In the genomic region with DNA sequence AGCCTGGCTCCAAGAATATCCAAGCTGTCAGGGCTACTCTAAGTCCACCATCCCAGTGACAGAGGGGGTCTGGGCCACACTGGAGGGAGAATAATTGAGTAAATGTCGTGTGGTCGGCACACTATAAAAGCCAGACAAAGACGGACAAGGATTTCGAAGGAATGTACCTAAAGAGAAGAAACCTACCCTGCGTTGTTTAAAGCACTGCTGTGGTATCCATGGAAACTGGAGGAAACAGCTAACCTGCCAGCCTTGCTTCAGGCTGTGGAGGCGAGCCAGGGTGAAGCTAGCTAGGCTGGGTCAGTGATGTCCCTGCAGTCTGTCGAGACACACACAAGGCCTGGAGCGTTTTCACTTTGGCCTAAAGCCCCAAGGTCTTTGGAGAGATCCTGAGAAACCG, we compare ENCODE assay signal across 8 mouse cellular contexts.
DNase-seq lines count a peak whose midpoint lies in the region; ATAC-seq and TF ChIP-seq lines count a peak whose summit lies in the region.

No protein-coding gene starts in this region.

- H3K4me3 ChIP-seq in hindbrain, embryonic 14.5 days (replicated peaks; ENCODE audit: low read length), result no peak overlapping the region
- no peak overlapping the region for H3K4me3 ChIP-seq in hindbrain, embryonic 12.5 days
- H3K4me3 ChIP-seq in forebrain, postnatal 0 days (ENCODE audit: low read depth, low read length), result no peak overlapping the region

- H3K9me3 ChIP-seq in hindbrain, embryonic 14.5 days (ENCODE audit: control insufficient read depth, low read length), result no peaks in the 10 kb centered on the region
- H3K9me3 ChIP-seq in hindbrain, embryonic 12.5 days (replicated peaks), result no peaks in the 10 kb centered on the region
- no peaks in the 10 kb centered on the region for H3K9me3 ChIP-seq in forebrain, postnatal 0 days (ENCODE audit: low read length)

- H3K4me1 ChIP-seq in hindbrain, embryonic 14.5 days (replicated peaks; ENCODE audit: control insufficient read depth, insufficient read depth, low read length), result no peaks in the 10 kb centered on the region
- H3K4me1 ChIP-seq in hindbrain, embryonic 12.5 days, result 0 out of 2 replicates have a peak, but pooled peaks cover 3% of the 10 kb centered on the region
- H3K4me1 ChIP-seq in forebrain, postnatal 0 days (ENCODE audit: insufficient read depth), result no peaks in the 10 kb centered on the region; the same call in 1 of the 2 replicates

- peak; percentile 51; the same call in 1 of the 2 replicates for ATAC-seq in hindbrain, embryonic 14.5 days (ENCODE audit: low FRiP score)
- ATAC-seq in hindbrain, embryonic 12.5 days (ENCODE audit: low FRiP score), result no peak
- peak; percentile 89 for ATAC-seq in forebrain, postnatal 0 days
- no peak for ATAC-seq in megakaryocyte progenitor cell, adult 5-6 weeks (replicated peaks; ENCODE audit: poor library complexity)

- DNase-seq in hindbrain, embryonic 14.5 days (ENCODE audit: low spot score), result no peak
- peak; percentile 73 for DNase-seq in adrenal gland, postnatal 25 days
- DNase-seq in forebrain, postnatal 0 days, result peak; percentile 56
- DNase-seq in left cerebral cortex, postnatal 25 days (ENCODE audit: low spot score in 2 of 2), result peak; percentile 46 to 72
- DNase-seq in right cerebral cortex, postnatal 4 days, result peak; percentile 45
- no peak for DNase-seq in spleen, postnatal 36 days (ENCODE audit: low spot score in 2 of 2)

- TF ChIP-seq CTCF in forebrain, postnatal 0 days (IDR thresholded peaks at IDR 0.05; ENCODE audit: low read depth), result no peak

- 31% methylated on average over 9 of the region's 9 CpGs for WGBS in hindbrain, embryonic 14.5 days
- WGBS in hindbrain, embryonic 12.5 days, result 44% methylated on average over 9 of the region's 9 CpGs
- WGBS in forebrain, postnatal 0 days, result 15% methylated on average over 9 of the region's 9 CpGs

- H3K27me3 ChIP-seq in hindbrain, embryonic 14.5 days (ENCODE audit: control insufficient read depth, insufficient read depth, low read length), result no peaks in the 10 kb centered on the region; the same call in 1 of the 2 replicates
- no peaks in the 10 kb centered on the region for H3K27me3 ChIP-seq in hindbrain, embryonic 12.5 days
- H3K27me3 ChIP-seq in forebrain, postnatal 0 days (ENCODE audit: insufficient read depth, low read length), result no peaks in the 10 kb centered on the region

- H3K9ac ChIP-seq in hindbrain, embryonic 14.5 days, result no peak overlapping the region
- no peak overlapping the region for H3K9ac ChIP-seq in hindbrain, embryonic 12.5 days
- H3K9ac ChIP-seq in forebrain, postnatal 0 days, result no peak overlapping the region

- no peaks in the 10 kb centered on the region for H3K36me3 ChIP-seq in hindbrain, embryonic 14.5 days (replicated peaks; ENCODE audit: control insufficient read depth, insufficient read depth)
- H3K36me3 ChIP-seq in hindbrain, embryonic 12.5 days, result no peaks in the 10 kb centered on the region
- H3K36me3 ChIP-seq in forebrain, postnatal 0 days (ENCODE audit: insufficient read depth), result no peaks in the 10 kb centered on the region

- no peak overlapping the region for H3K27ac ChIP-seq in hindbrain, embryonic 14.5 days
- H3K27ac ChIP-seq in hindbrain, embryonic 12.5 days, result no peak overlapping the region
- 0 out of 2 replicates have a peak overlapping the region, but pooled peaks have one; percentile 1 for H3K27ac ChIP-seq in forebrain, postnatal 0 days (ENCODE audit: low read depth, low read length)

- intact Hi-C loops in left cerebral cortex, postnatal 25 days (cut with DNase I), result no loop called here

- H3K4me2 ChIP-seq in hindbrain, embryonic 14.5 days (replicated peaks), result no peak overlapping the region
- H3K4me2 ChIP-seq in hindbrain, embryonic 12.5 days (replicated peaks), result no peak overlapping the region
- no peak overlapping the region for H3K4me2 ChIP-seq in forebrain, postnatal 0 days (ENCODE audit: low read depth)

Comparison
In these comparisons a context has a peak if more than half of its experiments do, and no peak if none do; other contexts are left out.
1. ATAC-seq: peak in hindbrain, embryonic 14.5 days (single experiment) and forebrain, postnatal 0 days (single experiment); none in hindbrain, embryonic 12.5 days (single experiment) and megakaryocyte progenitor cell, adult 5-6 weeks (single experiment).
2. DNase-seq: peak in adrenal gland, postnatal 25 days (single experiment), forebrain, postnatal 0 days (single experiment), left cerebral cortex, postnatal 25 days (2 of 2) and right cerebral cortex, postnatal 4 days (single experiment); none in hindbrain, embryonic 14.5 days (single experiment) and spleen, postnatal 36 days (0 of 2).